Mouse (Mus musculus): ENCODE results near the gene Ccl8.
A peak's percentile ranks its signal among the peaks of the same experiment; 100 is the strongest.

Gene Ccl8

DNA sequence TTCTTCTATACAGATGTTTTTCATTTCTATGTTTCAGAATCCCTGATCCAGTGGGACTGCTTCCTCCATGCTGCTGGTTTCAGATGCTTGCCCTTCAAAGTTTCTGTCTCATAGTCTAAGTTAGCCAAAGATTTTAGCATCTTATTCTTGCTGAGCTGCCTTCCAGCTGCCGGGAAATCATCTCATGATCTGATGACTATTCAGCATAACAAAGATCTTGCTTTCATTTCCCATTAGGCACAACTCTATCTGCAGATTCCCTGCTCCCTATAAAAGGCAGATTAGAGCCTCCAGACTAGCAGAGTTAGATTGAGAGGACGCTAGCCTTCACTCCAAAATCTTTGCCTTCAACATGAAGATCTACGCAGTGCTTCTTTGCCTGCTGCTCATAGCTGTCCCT is at the start of gene Ccl8:
Gene Ccl8, plus strand, starts transcription at position 301 of the 400 bp plus-strand sequence.
- DNase-seq (ENCODE audit: low read depth, low spot score): no peak

DNA sequence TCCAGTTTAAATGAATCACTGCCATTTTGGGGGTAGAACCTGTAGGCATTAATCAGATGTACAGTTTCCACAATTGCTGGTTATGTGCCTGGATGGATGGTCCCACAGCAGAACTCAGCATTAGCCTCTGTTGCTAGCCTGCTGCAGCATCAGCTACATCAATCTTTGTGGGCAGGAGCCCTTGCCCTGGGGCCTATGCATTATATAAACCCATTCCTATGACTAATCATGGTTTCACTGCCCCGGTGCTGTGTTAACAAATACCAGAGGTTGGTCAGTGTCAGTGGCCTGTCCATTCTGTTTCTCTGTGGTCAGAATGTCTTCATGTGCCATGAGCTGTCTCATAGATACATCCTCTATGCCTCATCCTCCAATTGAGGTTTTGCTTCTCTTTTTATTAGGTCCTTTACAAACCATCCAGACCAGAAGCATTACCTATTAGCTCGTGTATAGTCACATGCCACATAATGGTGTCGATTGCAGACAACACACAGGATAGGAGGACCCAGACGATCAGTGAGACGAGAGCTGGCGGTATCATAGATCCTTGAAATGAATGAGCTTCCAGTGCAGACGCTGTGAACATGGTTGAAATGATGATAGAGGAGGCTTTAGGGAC is 47.9 kb upstream of the Ccl8 start:
- DNase-seq (ENCODE audit: low read depth, low spot score): no peak

DNA sequence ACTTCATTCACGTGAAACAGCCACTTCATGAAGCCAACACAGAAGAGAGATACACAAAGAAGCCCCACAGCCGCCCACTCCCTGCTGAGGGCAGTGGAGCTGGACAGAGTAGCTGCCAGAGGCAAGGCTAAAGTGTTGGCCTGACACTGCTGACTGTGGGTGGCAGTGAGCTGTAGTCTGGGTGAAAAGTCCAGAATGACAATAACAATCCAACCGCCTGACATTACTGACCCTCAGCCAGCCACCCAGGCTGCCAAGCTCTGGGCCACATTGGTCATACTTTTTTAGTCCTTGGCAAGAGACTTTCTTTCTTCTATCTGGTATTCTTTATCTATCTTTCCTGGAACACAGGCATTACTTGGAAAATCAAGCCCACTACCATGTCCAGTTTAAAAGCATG is 43.9 kb upstream of the Ccl8 start:
- no peak for DNase-seq (ENCODE audit: low read depth, low spot score)

DNA sequence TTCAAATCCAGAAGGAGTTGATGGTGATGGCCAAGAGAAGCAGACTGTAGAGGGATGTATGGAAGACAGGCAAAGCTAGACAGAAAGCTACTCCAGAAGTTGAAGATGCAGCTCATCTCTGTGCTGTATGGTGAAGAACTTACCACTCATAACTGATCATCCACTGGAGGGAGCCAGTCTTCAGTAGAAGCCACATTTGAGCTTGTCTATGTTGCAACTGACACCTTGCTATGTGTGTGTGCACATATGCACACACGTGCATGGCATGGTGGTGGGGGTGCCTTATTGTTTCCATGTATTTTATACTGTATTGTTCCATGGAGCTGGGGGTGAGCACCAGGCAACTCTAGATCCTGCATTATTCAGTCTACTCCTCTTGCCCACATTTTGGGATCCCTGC is 42.6 kb upstream of the Ccl8 start:
- DNase-seq (ENCODE audit: low read depth, low spot score): peak; percentile 27

DNA sequence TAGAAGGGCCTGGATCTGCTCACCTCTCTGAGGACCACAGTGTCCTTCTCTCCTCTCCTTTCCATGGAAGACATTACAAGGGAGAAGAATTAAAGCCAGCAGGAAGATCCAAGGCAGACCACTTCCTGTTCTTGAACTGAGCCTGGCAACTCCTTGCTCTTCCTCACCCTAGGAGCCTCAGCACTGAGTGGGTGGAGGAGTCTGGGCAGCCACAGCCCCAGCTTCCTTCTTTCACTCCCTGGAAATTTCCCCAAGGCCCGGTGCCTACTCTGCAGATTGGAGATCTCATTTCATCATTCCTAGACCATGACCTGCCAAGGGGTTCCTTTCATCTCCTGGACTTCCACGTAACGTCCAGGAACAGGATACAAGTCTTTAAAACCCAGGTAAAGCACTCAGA is 42.0 kb upstream of the Ccl8 start:
- no peak for DNase-seq (ENCODE audit: low read depth, low spot score)

DNA sequence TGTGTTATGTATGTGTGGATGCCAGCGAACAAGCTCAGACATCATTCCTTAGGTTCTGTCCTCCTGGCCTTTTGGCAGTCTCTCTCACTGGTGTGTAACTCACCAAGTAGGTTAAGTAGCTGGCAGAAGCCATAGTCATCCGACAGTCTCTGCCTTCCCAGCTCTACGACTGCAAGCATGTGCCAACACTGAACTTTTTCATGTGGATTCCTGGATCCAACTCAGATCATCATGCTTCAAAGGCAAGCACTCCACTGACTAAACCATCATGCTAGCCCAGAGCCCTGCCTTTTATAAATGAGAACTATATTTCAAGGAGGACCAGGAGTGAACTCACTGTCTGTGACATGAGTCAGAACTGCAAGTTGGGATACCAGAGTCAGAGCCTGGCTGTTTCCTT is 41.3 kb upstream of the Ccl8 start:
- DNase-seq (ENCODE audit: low read depth, low spot score): no peak

DNA sequence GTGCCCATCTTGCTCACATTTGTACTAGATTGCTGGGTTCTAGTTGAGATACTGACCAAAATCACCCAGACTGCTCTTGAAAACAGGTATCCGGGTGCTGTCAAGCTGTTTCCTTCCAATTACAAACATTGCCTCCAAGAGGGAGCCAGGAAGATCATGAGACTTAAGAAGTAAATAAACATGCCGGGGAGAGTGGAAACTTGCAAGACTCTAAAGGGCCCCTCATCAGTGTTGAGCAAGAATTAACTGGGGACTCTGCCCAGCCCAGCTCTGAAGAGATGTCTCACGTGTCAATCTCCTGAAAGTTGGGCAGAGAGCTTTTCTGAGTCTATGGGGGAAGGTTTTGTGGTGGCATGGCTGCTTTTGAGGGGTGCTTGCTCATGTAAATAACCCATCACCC is 38.0 kb upstream of the Ccl8 start:
- DNase-seq (ENCODE audit: low read depth, low spot score): no peak

DNA sequence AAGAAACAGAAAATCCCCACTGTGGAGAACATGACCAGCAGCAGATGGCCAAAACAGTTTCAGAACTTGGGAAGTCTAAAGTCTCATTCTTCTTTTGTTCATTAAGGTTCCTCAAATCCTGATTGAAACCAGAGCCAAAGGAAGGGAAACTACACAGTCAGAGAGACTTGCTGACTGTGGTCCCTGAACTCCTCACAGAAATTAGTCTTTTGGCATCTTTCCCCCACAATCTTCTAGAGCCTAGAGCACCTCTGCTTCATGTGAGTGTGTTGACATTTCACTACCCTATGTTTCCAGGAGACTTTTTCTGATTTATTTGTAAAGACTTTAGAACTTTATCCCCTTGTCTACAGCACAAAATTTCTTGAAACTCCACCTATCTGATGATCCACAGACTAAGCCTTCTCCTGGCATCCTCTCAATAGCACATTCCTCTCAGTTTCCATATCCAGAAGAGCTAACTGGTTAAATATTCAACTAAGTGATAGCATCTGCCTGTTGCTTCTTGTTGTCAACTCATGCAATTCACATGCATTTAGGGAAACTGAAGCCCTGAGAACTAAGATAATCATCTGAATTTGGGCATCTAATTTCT is 36.8 kb upstream of the Ccl8 start:
- DNase-seq (ENCODE audit: low read depth, low spot score): no peak

DNA sequence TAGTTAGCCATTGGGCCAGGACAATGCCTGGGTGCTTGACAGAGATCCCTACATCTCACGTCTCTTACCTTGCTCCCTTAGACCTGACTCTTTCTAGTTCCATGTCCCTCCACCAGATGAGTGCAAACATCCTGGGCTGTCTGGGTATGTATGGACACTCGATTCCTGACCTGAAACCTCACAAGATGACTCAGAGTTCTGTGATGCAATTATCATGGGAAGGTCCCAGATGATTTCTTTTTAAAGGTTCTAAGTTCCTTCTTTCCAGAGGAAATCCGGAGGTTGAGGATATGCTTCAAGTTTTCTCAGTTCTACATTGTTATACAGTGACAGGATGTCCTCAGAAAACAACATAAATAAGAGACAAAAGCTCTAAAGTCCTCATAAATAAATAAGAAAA is 34.1 kb upstream of the Ccl8 start:
- no peak for DNase-seq (ENCODE audit: low read depth, low spot score)

DNA sequence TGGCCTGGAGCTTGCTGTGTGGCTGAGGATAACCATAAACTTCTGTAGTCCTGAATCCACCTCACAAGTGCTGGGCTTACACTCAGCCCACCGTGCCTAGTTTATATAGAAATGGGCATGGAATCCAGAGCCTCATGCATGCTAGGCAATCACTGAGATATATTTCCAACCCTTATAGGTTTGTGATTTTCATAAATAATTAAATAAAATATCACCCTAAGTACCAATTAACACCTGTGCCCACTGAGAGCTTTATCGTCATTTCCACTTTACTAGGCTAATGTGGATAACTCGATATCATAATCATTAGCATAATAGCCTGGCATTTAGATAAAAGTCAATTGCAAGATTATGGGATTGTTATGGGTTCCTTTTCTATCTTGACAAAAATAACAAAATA is 30.6 kb upstream of the Ccl8 start:
- DNase-seq (ENCODE audit: low read depth, low spot score): no peak

DNA sequence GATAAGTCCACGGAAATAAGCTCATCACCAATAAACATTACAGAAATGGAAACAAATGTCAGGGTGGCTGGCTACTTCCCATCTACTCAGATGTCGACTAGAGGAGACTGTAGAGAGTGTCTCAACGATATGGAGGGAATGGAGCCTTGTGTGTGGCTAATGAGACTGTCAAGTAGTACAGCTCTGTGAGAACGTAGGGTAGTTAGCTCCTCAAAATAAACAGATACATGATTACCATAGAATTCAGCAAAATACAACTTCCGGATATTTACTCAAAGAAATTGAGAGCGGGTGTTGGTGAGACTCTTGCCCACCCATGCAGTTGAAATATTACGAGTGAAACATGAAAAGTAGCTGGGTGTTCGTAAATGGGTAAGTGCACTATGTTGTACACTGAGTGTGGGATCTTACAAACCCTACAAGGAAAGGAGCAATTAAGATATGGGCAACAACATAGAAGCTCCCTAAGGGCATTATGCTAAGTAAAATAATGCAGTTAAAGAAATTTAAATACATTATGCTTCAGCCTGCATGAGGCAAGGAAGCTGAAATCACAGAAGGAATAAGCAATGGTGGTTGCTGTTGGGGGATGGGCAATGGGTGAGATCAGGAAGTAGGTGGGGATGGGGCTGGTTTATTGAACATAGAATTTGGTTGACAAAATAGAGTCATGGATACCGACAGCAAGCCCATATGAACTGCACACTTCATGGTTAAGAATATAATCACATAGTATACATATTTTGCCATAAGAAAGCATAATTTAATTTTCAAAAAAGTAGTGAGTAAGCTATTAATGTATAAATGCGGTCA is 15.3 kb upstream of the Ccl8 start:
- DNase-seq (ENCODE audit: low read depth, low spot score): no peak

DNA sequence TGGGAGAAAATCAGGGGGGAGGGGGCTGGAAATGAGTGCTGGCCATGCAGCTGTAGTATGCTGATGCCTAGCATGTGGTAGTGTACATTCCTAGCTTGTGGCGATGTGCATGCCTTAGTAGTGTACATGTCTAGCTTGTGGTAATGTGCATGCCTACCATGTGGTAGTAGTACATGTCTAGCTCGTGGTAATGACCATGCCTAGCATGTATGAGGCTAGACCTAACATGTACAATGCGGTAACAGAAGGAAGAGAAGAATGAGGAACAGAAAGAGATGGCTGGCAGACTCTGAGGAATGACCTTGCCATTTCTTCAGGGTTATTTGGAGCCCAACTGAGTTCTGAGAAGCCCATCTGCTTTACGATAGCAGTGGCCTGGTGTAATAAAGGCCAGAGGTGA is 13.9 kb upstream of the Ccl8 start:
- DNase-seq (ENCODE audit: low read depth, low spot score): no peak

DNA sequence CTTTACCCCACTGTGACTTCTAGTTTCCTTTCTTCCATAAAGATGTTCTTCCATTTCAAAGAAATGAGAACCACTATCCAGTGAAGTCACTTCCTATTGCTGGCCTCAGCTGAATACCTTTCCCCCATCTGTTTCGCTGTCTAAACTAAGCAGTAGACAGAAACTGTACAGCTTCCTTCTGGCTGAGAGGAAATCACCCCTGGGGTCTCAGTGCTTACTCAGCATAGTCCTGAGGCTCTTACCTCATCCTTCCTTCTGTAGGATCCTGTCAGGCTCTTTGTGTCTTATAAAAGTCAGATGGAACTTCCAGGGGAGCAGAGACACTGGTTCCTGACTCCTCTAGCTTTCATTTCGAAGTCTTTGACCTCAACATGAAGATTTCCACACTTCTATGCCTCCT is 13.5 kb upstream of the Ccl8 start, which contains the start of gene Ccl12:
Gene Ccl12, plus strand, starts transcription at position 317 of the 400 bp plus-strand sequence.
- peak; percentile 41 for DNase-seq (ENCODE audit: low read depth, low spot score)

DNA sequence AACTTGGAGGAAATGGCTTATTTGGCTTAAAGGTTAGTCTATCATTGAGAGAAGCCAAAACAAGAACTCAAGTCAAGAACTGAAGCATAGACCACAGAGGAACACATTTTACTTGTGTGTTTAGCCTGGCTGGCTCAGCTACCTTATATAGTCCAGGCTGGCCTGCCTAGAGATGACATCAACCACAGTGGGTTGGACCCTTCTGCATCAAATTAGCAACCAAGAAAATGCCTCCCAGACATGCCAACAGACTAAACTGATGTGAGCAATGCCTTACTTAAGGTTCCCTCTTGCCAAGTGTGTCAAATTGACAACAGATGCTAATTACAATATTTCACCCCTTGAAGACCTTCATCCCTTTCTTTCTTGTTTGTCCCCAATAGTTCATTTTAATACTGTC is 5.4 kb upstream of the Ccl8 start:
- DNase-seq (ENCODE audit: low read depth, low spot score): no peak

DNA sequence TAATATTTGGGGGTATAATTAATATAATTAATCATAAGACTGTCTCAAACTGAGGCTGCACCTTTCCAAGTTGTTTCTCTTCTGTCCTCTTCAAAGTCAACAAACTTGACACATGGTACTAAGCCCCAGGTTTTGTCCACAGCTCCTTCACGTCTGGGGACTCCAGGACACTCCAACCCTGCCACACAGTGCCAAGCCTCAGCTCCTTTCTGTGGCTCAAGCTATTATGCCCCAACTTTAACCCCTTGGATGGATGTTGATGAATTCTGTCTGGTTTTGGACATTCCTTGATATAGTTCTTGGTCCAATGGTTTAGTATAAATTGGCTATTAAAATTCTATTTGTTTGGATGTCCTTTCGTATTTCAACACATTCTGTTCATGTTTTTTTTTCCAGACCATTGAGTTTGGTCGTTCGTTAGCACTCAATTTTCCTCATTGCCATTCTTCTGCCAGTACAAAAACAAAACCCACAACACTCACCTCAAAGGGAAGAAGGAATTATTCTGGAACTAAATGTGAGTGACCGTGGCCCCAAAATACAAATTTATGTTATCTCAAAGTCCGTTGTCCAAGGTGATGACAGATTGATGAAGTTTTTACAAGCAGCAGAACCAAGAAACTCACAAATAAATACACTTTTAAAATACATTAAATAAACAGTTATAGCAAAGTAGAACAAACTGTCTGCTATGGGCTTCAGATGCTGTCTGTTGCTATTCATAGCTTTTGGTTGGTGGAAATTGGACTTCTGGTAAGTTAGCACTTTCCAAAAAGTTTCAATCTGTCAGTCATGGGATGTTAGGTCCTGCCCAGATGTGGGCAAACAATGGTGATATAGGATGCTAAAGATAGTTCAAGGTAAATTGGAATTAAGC is 4.4 kb upstream of the Ccl8 start:
- DNase-seq (ENCODE audit: low read depth, low spot score): no peak

DNA sequence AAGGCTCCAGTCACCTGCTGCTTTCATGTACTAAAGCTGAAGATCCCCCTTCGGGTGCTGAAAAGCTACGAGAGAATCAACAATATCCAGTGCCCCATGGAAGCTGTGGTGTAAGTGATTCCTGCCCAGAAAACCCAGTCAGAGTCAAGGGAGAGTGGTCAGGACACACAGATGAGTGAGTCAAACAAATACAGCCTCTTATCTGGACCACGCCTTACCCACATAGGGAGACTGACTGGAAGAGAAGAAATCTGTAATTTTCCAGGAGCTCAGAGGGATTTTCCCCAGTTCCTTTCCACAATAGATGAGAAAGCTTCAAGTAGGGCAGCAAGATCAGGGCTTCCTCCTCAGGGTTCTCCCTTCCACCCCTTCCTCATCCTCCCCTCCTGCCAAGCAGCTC is 1.1 kb downstream of the Ccl8 start:
- no peak for DNase-seq (ENCODE audit: low read depth, low spot score)

DNA sequence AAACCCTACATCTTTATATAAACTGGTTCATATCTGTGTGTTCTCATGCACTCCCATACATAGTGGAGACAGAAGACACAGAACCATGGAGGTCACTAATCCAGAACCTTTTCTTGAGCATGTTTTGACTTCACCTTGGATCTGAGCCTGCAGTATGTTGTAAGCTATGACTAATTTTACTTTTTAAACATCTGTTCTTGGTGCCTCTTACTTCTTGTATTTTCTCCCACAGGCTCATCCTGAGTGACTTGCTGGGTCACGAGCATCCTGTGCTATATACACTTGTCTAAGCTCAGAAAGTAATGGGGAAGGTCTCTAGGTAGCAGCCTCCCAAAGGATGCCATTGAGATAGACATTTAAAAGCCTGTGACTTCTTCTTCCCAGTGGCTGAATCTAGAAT is 18.0 kb downstream of the Ccl8 start:
- no peak for DNase-seq (ENCODE audit: low read depth, low spot score)

DNA sequence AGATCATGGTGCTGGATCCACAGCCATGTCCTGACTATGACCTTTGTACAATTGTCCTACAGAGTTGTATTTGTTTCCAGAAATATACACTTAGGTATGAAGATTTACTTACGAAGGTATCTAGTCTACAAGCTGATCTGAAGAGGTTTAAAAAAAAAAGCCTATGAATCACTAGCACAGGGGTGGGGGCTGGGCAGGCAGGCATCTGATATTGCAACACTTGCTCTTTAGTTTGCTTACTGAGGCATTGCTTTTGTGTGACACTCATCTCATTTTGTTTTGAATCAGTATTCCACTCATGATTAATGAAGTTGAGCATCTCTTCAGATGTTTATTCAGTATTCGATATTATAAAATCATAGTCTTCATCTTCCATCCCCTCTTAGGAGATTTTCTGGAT is 21.2 kb downstream of the Ccl8 start:
- no peak for DNase-seq (ENCODE audit: low read depth, low spot score)

DNA sequence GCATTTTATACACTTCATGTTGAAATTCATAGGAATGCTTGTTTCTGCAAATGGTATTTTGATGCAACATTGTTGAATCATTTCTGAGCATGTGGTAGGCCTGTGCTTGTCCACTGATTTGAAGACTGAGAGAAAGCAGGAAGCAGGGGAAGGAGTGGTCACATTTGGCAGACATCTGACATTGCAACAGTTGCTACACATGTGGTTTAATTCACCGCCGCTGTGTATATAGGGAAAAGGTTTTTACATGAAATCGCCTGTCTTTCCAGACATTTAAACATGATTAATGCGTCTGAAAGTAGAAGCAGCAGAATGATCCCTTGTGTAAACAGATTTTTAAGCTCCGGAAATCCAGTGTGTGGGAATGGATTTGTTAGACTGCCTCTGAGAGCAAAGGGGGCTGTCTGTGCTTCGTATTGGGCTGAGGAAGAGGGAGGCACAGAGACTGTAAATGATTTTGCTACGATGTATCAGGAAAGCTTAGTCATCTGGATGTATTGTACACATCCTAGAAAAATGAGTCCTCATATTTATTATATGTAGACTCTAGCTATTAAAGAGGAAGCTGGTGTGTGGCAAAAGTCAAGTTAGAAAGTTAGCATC is 24.6 kb downstream of the Ccl8 start:
- DNase-seq (ENCODE audit: low read depth, low spot score): peak; percentile 1

DNA sequence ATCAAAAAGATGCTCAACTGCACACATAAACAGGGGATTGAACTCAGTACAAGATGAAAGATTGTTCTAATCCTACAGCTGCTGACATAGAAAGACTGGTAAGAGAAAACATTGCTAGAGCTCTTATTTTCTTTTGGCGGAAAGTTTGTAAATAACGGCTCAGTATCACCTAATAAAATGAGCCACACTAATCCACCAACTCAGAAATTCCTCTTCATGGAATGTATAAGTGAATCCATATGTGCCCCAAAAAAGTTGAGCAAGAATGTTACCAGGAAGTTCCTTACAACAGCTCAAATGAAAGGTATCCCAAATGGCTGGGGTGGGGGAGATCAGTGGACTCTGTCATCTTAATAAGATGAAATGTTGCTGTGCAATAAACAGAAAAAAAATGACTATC is 44.1 kb downstream of the Ccl8 start:
- no peak for DNase-seq (ENCODE audit: low read depth, low spot score)

DNA sequence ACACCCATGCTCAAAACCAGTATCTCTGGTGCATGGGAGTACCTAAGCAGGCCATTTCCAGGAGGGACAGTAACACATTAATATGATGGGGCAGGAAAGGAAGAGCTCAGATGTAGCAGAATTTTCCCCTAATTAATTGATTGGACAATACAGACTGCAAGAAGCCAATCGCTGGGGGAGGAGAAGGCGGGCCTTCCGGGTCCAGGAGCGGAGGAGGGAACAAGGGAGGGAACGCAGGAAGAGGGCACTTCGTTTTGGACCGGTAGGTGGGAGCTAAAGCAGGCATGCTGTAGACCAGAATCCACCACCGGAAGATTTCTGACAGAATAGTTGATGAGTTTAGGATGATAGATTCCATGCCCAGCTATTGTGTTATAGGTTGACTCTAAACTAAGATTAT is 48.3 kb downstream of the Ccl8 start:
- no peak for DNase-seq (ENCODE audit: low read depth, low spot score)

All from brain, adult 2 months (tissue).